ENCODE assay signal across 9 mouse cellular contexts in genomic region chr7:78085783-78086565, GRCm38 (mm10).
DNase-seq lines count a peak whose midpoint lies in the region; ATAC-seq and TF ChIP-seq lines count a peak whose summit lies in the region.
"Had no signal": no experiment of that assay in that cellular context is flagged by ENCODE, and none has a peak within 500 bp of the region (broad histone marks: within the 10 kb centered on the region; RNA-seq: fewer than 3 reads in every experiment).

No protein-coding gene starts in this region.

- H3K4me3 ChIP-seq in intestine, embryonic 14.5 days (ENCODE audit: low read depth, low read length) = no peak overlapping the region
- no peak overlapping the region for H3K4me3 ChIP-seq in intestine, postnatal 0 days (ENCODE audit: low read depth, low read length)
- no peak overlapping the region for H3K4me3 ChIP-seq in midbrain, embryonic 14.5 days (replicated peaks; ENCODE audit: low read depth, low read length)
- no peak overlapping the region for H3K4me3 ChIP-seq in midbrain, embryonic 16.5 days (ENCODE audit: low read depth, low read length)
- no peak overlapping the region for H3K4me3 ChIP-seq in hindbrain, embryonic 14.5 days (replicated peaks; ENCODE audit: low read length)
- H3K4me3 ChIP-seq in neural tube, embryonic 15.5 days (replicated peaks) = no peak overlapping the region
- no peak overlapping the region for H3K4me3 ChIP-seq in liver, embryonic 11.5 days (ENCODE audit: low read depth, low read length)
- H3K4me3 ChIP-seq: limb, embryonic 13.5 days had no signal

- 21% methylated on average over 11 of the region's 11 CpGs for WGBS in intestine, embryonic 14.5 days
- 38% methylated on average over 11 of the region's 11 CpGs for WGBS in intestine, postnatal 0 days
- WGBS in midbrain, embryonic 14.5 days = 50% methylated on average over 11 of the region's 11 CpGs
- WGBS in midbrain, embryonic 16.5 days = 47% methylated on average over 11 of the region's 11 CpGs
- 33% methylated on average over 11 of the region's 11 CpGs for WGBS in hindbrain, embryonic 14.5 days
- WGBS in neural tube, embryonic 15.5 days = 30% methylated on average over 11 of the region's 11 CpGs
- WGBS in liver, embryonic 11.5 days = 54% methylated on average over 11 of the region's 11 CpGs

- H3K4me2 ChIP-seq in intestine, embryonic 14.5 days (ENCODE audit: low read length) = peak overlapping the region; percentile 32
- H3K4me2 ChIP-seq in intestine, postnatal 0 days (replicated peaks; ENCODE audit: low read depth) = no peak overlapping the region
- no peak overlapping the region for H3K4me2 ChIP-seq in midbrain, embryonic 14.5 days (ENCODE audit: low read length)
- H3K4me2 ChIP-seq in midbrain, embryonic 16.5 days (ENCODE audit: low read length) = no peak overlapping the region
- 0 out of 2 replicates have a peak overlapping the region, but pooled peaks have one; percentile 15 for H3K4me2 ChIP-seq in hindbrain, embryonic 14.5 days (replicated peaks)
- H3K4me2 ChIP-seq in neural tube, embryonic 15.5 days = peak overlapping the region; percentile 11
- H3K4me2 ChIP-seq in liver, embryonic 11.5 days = no peak overlapping the region
- H3K4me2 ChIP-seq: limb, embryonic 13.5 days had no signal

- H3K27ac ChIP-seq in intestine, embryonic 14.5 days (ENCODE audit: low read depth) = peak overlapping the region; percentile 45; the same call in 1 of the 2 replicates
- H3K27ac ChIP-seq in intestine, postnatal 0 days (ENCODE audit: low read depth, low read length) = no peak overlapping the region
- no peak overlapping the region for H3K27ac ChIP-seq in midbrain, embryonic 14.5 days (replicated peaks; ENCODE audit: low read depth, low read length)
- H3K27ac ChIP-seq in midbrain, embryonic 16.5 days (ENCODE audit: low read length) = no peak overlapping the region
- H3K27ac ChIP-seq in hindbrain, embryonic 14.5 days = peak overlapping the region; percentile 38; the same call in 1 of the 2 replicates
- 0 out of 2 replicates have a peak overlapping the region, but pooled peaks have one; percentile 37 for H3K27ac ChIP-seq in neural tube, embryonic 15.5 days (replicated peaks)
- H3K27ac ChIP-seq in liver, embryonic 11.5 days (ENCODE audit: low read depth, low read length) = no peak overlapping the region
- H3K27ac ChIP-seq: limb, embryonic 13.5 days had no signal

- no peaks in the 10 kb centered on the region for H3K36me3 ChIP-seq in intestine, embryonic 14.5 days (ENCODE audit: control insufficient read depth, insufficient read depth, low read length)
- H3K36me3 ChIP-seq in intestine, postnatal 0 days (ENCODE audit: control insufficient read depth, insufficient read depth) = no peaks in the 10 kb centered on the region
- H3K36me3 ChIP-seq in midbrain, embryonic 14.5 days (ENCODE audit: control insufficient read depth, insufficient read depth, low read length) = no peaks in the 10 kb centered on the region
- no peaks in the 10 kb centered on the region for H3K36me3 ChIP-seq in midbrain, embryonic 16.5 days (ENCODE audit: control insufficient read depth, insufficient read depth, low read length)
- H3K36me3 ChIP-seq in hindbrain, embryonic 14.5 days (replicated peaks; ENCODE audit: control insufficient read depth, insufficient read depth) = no peaks in the 10 kb centered on the region
- no peaks in the 10 kb centered on the region for H3K36me3 ChIP-seq in neural tube, embryonic 15.5 days
- H3K36me3 ChIP-seq in liver, embryonic 11.5 days (ENCODE audit: control insufficient read depth, insufficient read depth, low read length) = no peaks in the 10 kb centered on the region
- H3K36me3 ChIP-seq: limb, embryonic 13.5 days had no signal

- no peaks in the 10 kb centered on the region for H3K9me3 ChIP-seq in intestine, embryonic 14.5 days (ENCODE audit: control insufficient read depth, low read length)
- H3K9me3 ChIP-seq in intestine, postnatal 0 days (ENCODE audit: control insufficient read depth) = no peaks in the 10 kb centered on the region
- no peaks in the 10 kb centered on the region for H3K9me3 ChIP-seq in midbrain, embryonic 14.5 days (ENCODE audit: control insufficient read depth, low read length)
- no peaks in the 10 kb centered on the region for H3K9me3 ChIP-seq in midbrain, embryonic 16.5 days (replicated peaks; ENCODE audit: control insufficient read depth, low read length, poor library complexity, severe bottlenecking)
- no peaks in the 10 kb centered on the region for H3K9me3 ChIP-seq in hindbrain, embryonic 14.5 days (ENCODE audit: control insufficient read depth, low read length)
- H3K9me3 ChIP-seq in neural tube, embryonic 15.5 days (replicated peaks) = no peaks in the 10 kb centered on the region
- no peaks in the 10 kb centered on the region for H3K9me3 ChIP-seq in liver, embryonic 11.5 days (ENCODE audit: control insufficient read depth, low read length)
- H3K9me3 ChIP-seq: limb, embryonic 13.5 days had no signal

- no peak for ATAC-seq in intestine, embryonic 14.5 days (replicated peaks; ENCODE audit: low FRiP score, low TSS enrichment, low read depth)
- ATAC-seq in intestine, postnatal 0 days = no peak
- no peak for ATAC-seq in midbrain, embryonic 14.5 days (ENCODE audit: low FRiP score, low TSS enrichment)
- no peak for ATAC-seq in midbrain, embryonic 16.5 days
- ATAC-seq in hindbrain, embryonic 14.5 days (ENCODE audit: low FRiP score) = peak; percentile 51; the same call in 1 of the 2 replicates
- ATAC-seq in neural tube, embryonic 15.5 days (ENCODE audit: low FRiP score) = no peak; the same call in 1 of the 2 replicates
- no peak for ATAC-seq in liver, embryonic 11.5 days (replicated peaks; ENCODE audit: low FRiP score)

- H3K4me1 ChIP-seq in intestine, embryonic 14.5 days (replicated peaks; ENCODE audit: control insufficient read depth, insufficient read depth, low read length) = peaks cover 13% of the 10 kb centered on the region; the same call in 1 of the 2 replicates
- no peaks in the 10 kb centered on the region for H3K4me1 ChIP-seq in intestine, postnatal 0 days (replicated peaks; ENCODE audit: control insufficient read depth, insufficient read depth, low read length)
- H3K4me1 ChIP-seq in midbrain, embryonic 14.5 days (ENCODE audit: control insufficient read depth, insufficient read depth, low read length) = no peaks in the 10 kb centered on the region; the same call in 1 of the 2 replicates
- 0 out of 2 replicates have a peak, but pooled peaks cover 3% of the 10 kb centered on the region for H3K4me1 ChIP-seq in midbrain, embryonic 16.5 days (ENCODE audit: control insufficient read depth, insufficient read depth, low read length)
- peaks cover 10% of the 10 kb centered on the region; the same call in 1 of the 2 replicates for H3K4me1 ChIP-seq in hindbrain, embryonic 14.5 days (replicated peaks; ENCODE audit: control insufficient read depth, insufficient read depth, low read length)
- H3K4me1 ChIP-seq in neural tube, embryonic 15.5 days = peaks cover 12% of the 10 kb centered on the region
- no peaks in the 10 kb centered on the region for H3K4me1 ChIP-seq in liver, embryonic 11.5 days (replicated peaks; ENCODE audit: control insufficient read depth, insufficient read depth, low read length)

- no peak for DNase-seq in intestine, embryonic 14.5 days (ENCODE audit: low spot score)
- peak; percentile 51 for DNase-seq in midbrain, embryonic 14.5 days
- peak; percentile 68 for DNase-seq in hindbrain, embryonic 14.5 days (ENCODE audit: low spot score)
- DNase-seq in adrenal gland, postnatal 25 days = no peak
- no peak for DNase-seq in liver, embryonic 11.5 days (ENCODE audit: low spot score)

- no peak overlapping the region for H3K9ac ChIP-seq in intestine, embryonic 14.5 days (ENCODE audit: low read length)
- H3K9ac ChIP-seq in intestine, postnatal 0 days (ENCODE audit: low read depth, low read length) = no peak overlapping the region
- no peak overlapping the region for H3K9ac ChIP-seq in midbrain, embryonic 14.5 days (replicated peaks; ENCODE audit: low read length)
- H3K9ac ChIP-seq in midbrain, embryonic 16.5 days (ENCODE audit: low read depth, low read length) = no peak overlapping the region
- no peak overlapping the region for H3K9ac ChIP-seq in hindbrain, embryonic 14.5 days
- H3K9ac ChIP-seq in neural tube, embryonic 15.5 days (replicated peaks) = no peak overlapping the region
- no peak overlapping the region for H3K9ac ChIP-seq in liver, embryonic 11.5 days (ENCODE audit: low read depth, low read length)
- H3K9ac ChIP-seq: limb, embryonic 13.5 days had no signal

- no peak for TF ChIP-seq CTCF in intestine, postnatal 0 days (IDR thresholded peaks at IDR 0.05; ENCODE audit: low read depth)

- H3K27me3 ChIP-seq in intestine, embryonic 14.5 days (replicated peaks; ENCODE audit: control insufficient read depth, insufficient read depth, low read length) = no peaks in the 10 kb centered on the region
- H3K27me3 ChIP-seq in intestine, postnatal 0 days (replicated peaks; ENCODE audit: control insufficient read depth, insufficient read depth, low read length) = no peaks in the 10 kb centered on the region
- H3K27me3 ChIP-seq in midbrain, embryonic 14.5 days (ENCODE audit: control insufficient read depth, insufficient read depth, low read length) = no peaks in the 10 kb centered on the region
- no peaks in the 10 kb centered on the region for H3K27me3 ChIP-seq in midbrain, embryonic 16.5 days (ENCODE audit: control insufficient read depth, insufficient read depth, low read depth, low read length)
- H3K27me3 ChIP-seq in hindbrain, embryonic 14.5 days (ENCODE audit: control insufficient read depth, insufficient read depth, low read length) = no peaks in the 10 kb centered on the region
- H3K27me3 ChIP-seq in neural tube, embryonic 15.5 days (replicated peaks) = no peaks in the 10 kb centered on the region
- H3K27me3 ChIP-seq in liver, embryonic 11.5 days (replicated peaks; ENCODE audit: control insufficient read depth, insufficient read depth, low read length) = no peaks in the 10 kb centered on the region
- H3K27me3 ChIP-seq: limb, embryonic 13.5 days had no signal

Comparison
In these comparisons a context has a peak if more than half of its experiments do, and no peak if none do; other contexts are left out.
1. H3K27ac ChIP-seq: peak in intestine, embryonic 14.5 days (single experiment), hindbrain, embryonic 14.5 days (single experiment) and neural tube, embryonic 15.5 days (single experiment); none in intestine, postnatal 0 days (single experiment), midbrain, embryonic 14.5 days (single experiment), midbrain, embryonic 16.5 days (single experiment) and liver, embryonic 11.5 days (single experiment).
2. H3K4me2 ChIP-seq: peak in intestine, embryonic 14.5 days (single experiment), hindbrain, embryonic 14.5 days (single experiment) and neural tube, embryonic 15.5 days (single experiment); none in intestine, postnatal 0 days (single experiment), midbrain, embryonic 14.5 days (single experiment), midbrain, embryonic 16.5 days (single experiment) and liver, embryonic 11.5 days (single experiment).
3. DNase-seq: peak in midbrain, embryonic 14.5 days (single experiment) and hindbrain, embryonic 14.5 days (single experiment); none in intestine, embryonic 14.5 days (single experiment), adrenal gland, postnatal 25 days (single experiment) and liver, embryonic 11.5 days (single experiment).